Mouse (Mus musculus) brain, adult 10 weeks (tissue): ENCODE measurements around the gene Lce1g. TPM values are rescaled to one million over a fixed set of nuclear protein-coding genes. Genes with fewer than 3 reads are reported as not detected.

Experiments
- polyA plus RNA-seq: library from polyadenylated mRNA; stranded (reverse); fragments of 350-450 nt; fragmentation: Illumina TruSeq; extraction: RNeasy Lipid Tissue Mini Kit (QIAGEN cat#74804); gene quantifications from one replicate; pipeline ENCODE4 v1.2.3, GENCODE M21; 2015; ENCODE audit warnings: low read depth, low replicate concordance

The Lce1g gene
- polyA plus RNA-seq, result not detected

DNA sequence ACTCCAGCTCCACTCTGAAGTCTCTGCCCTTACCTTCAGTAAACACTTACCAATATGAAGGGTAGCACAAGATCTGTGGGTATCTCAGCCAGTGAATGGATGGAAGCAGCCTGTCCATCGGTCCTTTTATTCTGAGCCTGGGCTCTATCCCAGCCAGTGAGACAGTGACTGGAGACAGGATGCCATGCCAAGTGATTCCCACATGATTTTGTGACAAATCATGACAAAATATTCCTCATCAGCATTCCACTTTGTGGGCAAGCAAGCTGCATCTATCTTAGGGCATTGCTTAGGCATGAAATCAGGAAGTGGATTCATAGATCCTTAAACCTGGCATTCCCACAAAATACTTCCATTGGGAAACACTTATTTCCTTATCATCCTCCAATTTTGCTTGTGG lies at the start of gene Lce1g:
Gene Lce1g (minus strand): TSS at position 101 of the 400 bp plus-strand sequence.

DNA sequence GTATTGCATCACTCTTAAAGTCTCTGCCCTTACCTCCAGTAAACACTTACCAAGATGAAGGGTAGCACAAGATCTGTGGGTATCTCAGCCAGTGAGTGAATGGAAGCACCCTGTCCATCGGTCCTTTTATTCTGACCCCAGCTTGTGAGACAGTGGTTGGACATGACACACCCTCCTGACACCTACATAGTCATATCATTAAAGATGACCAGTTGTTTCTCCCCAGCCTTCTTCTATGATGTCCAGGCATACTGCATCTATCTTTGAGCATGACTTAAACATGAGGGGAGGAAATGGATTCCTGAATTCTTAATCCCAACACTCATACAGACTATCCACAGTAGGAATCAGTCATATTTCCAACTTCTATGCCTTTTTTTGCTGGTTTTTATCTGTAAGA lies 38.3 kb upstream of the Lce1g start, which contains the start of gene Lce1j:
Gene Lce1j (minus strand): TSS at position 101 of the 400 bp plus-strand sequence.

DNA sequence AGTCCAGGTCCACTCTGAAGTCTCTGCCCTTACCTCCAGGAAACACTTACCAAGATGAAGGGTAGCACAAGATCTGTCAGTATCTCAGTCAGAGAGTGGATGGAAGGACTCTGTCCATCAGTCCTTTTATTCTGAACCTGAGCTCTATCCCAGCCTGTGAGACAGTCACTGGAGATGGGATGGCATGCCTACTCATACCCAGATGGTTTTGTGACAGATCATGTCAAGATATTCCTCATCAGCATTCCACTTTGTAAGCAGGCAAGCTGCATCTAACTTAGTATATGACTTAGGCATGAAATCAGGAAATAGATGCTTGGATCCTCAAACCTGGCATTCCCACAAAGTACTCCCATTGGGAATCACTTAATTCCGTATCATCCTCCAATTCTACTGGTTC lies 26.7 kb upstream of the Lce1g start, which contains the start of gene Lce1i:
Gene Lce1i (minus strand): TSS at position 101 of the 400 bp plus-strand sequence.

DNA sequence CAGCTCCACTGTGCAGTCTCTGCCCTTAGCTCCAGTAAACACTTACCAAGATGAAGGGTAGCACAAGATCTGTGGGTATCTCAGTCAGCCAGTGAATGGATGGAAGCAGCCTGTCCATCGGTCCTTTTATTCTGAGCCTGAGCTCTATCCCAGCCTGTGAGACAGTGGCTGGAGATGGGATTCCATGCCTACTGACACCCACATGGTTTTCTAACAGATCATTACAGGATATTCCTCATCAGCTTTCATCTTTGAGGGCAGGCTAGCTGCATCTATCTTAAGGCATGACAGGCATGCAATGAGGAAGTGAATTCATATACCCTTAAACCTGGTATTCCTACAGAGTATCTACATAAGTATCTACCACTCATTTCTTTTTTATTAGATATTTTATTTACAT lies 12.8 kb upstream of the Lce1g start, which contains the start of gene Lce1h:
Gene Lce1h (minus strand): TSS at position 101 of the 400 bp plus-strand sequence.

DNA sequence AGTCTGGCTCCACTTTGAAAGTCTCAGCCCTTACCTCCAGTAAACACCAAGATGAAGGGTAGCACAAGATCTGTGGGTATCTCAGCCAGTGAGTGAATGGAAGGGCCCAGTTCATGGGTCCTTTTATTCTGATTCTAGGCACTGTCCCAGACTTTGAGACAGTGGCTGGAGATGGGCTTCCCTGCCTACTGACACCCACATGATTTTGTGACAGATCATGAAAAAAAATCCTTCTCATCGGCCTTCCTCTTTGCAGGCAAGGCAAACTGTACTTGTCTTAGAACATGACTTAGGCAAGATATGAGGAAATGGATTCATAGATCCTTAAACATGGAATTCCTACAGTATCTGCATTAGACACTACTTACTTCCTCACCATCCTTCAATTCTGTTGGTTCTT lies 13.1 kb downstream of the Lce1g start, which contains the start of gene Gm38119:
Gene Gm38119 (minus strand): TSS at position 101 of the 400 bp plus-strand sequence.

DNA sequence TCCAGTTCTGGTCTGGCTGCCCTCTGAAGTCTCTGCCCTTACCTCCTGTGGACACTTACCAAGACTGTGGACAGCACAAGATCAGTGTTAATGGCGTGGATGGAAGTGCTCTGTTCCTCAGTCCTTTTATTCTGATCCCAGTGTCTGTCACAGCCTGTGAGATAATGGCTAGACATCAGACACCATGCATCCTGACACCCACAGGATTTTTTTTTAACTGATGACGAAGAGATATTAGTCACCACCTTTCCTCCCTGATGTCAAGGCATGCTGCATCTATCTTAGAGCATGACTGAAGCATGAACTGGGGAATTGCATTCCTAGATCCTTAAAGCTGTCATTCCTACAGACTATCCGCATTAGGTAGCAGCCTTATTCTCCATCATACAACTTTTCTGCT lies 31.9 kb downstream of the Lce1g start, which contains the start of gene Lce1f:
Gene Lce1f (minus strand): TSS at position 101 of the 400 bp plus-strand sequence.

DNA sequence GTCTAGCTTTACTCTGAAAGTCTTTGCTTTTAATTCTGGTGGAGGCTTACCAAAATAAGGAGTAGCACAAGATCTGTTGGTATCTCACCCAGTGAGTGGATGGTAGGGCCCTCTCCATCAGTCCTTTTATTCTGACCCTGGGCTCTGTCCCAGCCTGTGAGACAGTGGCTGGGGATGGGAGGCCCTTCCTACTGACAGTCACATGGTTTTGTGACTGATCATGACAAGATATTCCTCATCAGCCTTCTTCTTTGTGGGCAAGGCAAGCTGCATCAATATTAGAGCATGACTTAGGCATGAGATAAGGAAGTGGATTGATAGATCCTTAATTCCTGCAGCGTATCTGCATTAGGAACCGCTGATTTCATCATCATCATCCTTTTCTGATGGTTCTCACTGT lies 43.2 kb downstream of the Lce1g start, which contains the start of gene Lce1e:
Gene Lce1e (minus strand): TSS at position 101 of the 400 bp plus-strand sequence.

Other genes starting within 250 kb of the Lce1g start
- not detected for gene 2310046K23Rik, start 217.8 kb downstream of the Lce1g start, polyA plus RNA-seq
- gene Ivl, start 178.6 kb downstream of the Lce1g start, polyA plus RNA-seq, result not detected
- not detected for gene Smcp, start 163.3 kb downstream of the Lce1g start, polyA plus RNA-seq
- gene 2210017I01Rik, start 144.8 kb downstream of the Lce1g start, polyA plus RNA-seq, result not detected
- not detected for gene Lce6a, start 130.7 kb downstream of the Lce1g start, polyA plus RNA-seq
- not detected for gene Lce1a1, start 104.0 kb downstream of the Lce1g start, polyA plus RNA-seq
- gene Lce1b, start 95.4 kb downstream of the Lce1g start, polyA plus RNA-seq, result not detected
- gene Lce1a2, start 82.0 kb downstream of the Lce1g start, polyA plus RNA-seq, result not detected
- gene Lce1c, start 73.1 kb downstream of the Lce1g start, polyA plus RNA-seq, result not detected
- not detected for gene Lce1d, start 65.1 kb downstream of the Lce1g start, polyA plus RNA-seq
- gene Lce1e, start 43.3 kb downstream of the Lce1g start, polyA plus RNA-seq, result not detected
- not detected for gene Lce1f, start 32.0 kb downstream of the Lce1g start, polyA plus RNA-seq
- not detected for gene Gm38119, start 13.2 kb downstream of the Lce1g start, polyA plus RNA-seq
- not detected for gene Lce1h, start 12.7 kb upstream of the Lce1g start, polyA plus RNA-seq
- gene Lce1i, start 26.6 kb upstream of the Lce1g start, polyA plus RNA-seq, result not detected
- not detected for gene Lce1j, start 38.2 kb upstream of the Lce1g start, polyA plus RNA-seq
- not detected for gene Lce1k, start 55.6 kb upstream of the Lce1g start, polyA plus RNA-seq
- gene Kprp, start 74.9 kb upstream of the Lce1g start, polyA plus RNA-seq, result not detected
- gene Lce1l, start 98.9 kb upstream of the Lce1g start, polyA plus RNA-seq, result not detected
- not detected for gene 2310050C09Rik, start 117.9 kb upstream of the Lce1g start, polyA plus RNA-seq
- not detected for gene Lce3a, start 173.9 kb upstream of the Lce1g start, polyA plus RNA-seq
- gene Lce3b, start 180.6 kb upstream of the Lce1g start, polyA plus RNA-seq, result not detected
- gene Lce3c, start 192.1 kb upstream of the Lce1g start, polyA plus RNA-seq, result not detected
- not detected for gene Lce3d, start 205.1 kb upstream of the Lce1g start, polyA plus RNA-seq
- not detected for gene Lce3e, start 214.7 kb upstream of the Lce1g start, polyA plus RNA-seq
- gene Lce3f, start 239.9 kb upstream of the Lce1g start, polyA plus RNA-seq, result not detected